Mouse (Mus musculus): ENCODE measurements at regions not wholly inside any gene's neighbourhood (a gene's known extent, or its start where the extent isn't known, plus 50 kb on each side); places are given as distances from the start of the nearest gene placed in this dataset.

DNA sequence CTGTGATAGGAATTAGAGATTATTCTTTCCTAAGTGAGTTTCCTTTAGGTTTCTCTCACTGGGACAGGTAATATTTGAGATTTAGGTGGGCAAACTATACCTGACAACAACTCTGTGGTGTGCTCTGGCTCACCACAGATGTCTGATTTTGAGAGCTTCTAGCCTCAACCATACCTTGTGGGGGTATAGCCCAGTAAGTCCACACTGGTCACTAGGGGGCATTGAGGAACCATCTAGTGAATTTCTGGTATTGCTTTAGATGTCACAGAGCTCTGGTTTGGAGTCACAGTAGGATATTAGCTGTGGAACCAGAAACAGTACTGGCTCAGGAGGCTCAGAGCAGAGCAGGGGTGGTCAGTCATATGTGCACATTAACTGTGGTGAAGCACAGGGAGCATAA, 91.5 kb upstream of the 2210010C04Rik start:
- no peak for DNase-seq (ENCODE audit: low spot score in 2 of 2)

DNA sequence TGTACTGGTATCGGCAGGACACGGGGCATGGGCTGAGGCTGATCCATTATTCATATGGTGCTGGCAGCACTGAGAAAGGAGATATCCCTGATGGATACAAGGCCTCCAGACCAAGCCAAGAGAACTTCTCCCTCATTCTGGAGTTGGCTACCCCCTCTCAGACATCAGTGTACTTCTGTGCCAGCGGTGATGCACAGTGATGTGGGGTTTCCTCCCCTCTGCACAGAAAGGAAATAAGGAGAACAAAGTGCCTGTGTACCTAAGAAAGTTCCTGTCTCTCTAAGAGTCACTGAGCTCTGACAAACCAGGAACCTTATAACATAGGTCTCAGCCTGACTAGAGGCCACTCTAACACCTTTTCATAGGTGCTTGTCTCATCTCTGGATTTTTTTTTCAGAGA, 86.3 kb upstream of the 2210010C04Rik start:
- DNase-seq (ENCODE audit: low spot score in 2 of 2), result no peak

DNA sequence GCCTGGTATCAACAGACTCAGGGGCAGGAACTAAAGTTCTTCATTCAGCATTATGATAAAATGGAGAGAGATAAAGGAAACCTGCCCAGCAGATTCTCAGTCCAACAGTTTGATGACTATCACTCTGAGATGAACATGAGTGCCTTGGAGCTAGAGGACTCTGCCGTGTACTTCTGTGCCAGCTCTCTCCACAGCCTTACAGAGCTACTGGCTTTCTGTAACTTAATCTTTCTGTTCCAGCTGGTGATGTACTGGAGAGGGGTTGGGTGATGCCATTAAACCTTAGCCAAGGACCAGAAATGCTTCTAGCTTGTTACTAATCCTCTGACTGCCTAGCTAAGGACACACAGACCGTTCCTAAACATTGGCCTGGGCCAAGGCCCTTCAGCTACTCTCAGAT, 83.9 kb upstream of the 2210010C04Rik start:
- DNase-seq (ENCODE audit: low spot score in 2 of 2), result no peak

DNA sequence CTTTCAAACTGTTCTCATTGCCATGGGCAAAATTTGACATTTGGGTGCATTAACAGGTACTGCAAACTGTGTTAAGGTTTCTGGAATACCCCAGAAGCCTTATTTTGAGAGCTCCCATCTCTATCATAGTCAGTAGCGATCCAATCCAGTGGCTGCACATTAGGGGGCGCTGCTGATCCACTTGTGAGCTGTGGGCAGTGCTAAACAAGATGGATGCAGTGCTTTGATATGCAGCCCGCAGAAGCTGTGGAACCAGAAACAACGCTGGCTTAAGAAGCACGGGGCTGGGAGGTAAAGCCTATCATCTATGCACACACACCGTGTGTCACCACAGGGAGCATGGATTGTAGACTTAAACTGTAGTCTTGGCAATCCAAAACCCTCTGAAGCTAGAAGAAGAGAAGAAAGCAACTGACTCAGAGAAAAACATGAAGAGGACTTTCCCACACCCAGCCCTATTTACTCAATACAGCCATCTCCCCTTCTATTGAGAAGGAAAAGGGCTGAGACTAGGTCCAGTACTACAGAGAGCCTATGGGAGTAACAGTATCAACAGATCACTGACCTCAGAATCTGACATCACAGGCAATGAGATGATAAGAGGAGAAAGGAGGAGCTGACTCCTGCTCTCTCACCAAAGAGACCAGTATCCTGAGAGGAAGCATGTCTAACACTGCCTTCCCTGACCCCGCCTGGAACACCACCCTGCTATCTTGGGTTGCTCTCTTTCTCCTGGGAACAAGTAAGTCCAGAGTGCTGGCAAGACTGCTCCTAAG, 83.1 kb upstream of the 2210010C04Rik start:
- DNase-seq (ENCODE audit: low spot score in 2 of 2), result peak; percentile 59 to 88

DNA sequence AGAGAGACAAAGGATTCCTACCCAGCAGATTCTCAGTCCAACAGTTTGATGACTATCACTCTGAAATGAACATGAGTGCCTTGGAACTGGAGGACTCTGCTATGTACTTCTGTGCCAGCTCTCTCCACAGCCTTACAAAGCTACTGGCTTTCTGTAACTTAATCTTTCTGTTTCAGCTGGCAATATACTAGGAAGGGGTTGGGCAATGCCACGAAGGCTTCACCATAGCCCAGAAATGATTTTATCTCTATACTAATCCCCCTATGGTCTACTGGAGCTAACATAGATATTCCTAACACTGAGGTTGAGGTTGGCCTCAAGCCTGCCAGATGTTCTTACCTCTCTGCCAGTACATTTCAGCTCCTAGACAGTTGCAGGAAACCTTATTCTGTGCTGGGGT, 78.6 kb upstream of the 2210010C04Rik start:
- no peak for DNase-seq (ENCODE audit: low spot score in 2 of 2)

DNA sequence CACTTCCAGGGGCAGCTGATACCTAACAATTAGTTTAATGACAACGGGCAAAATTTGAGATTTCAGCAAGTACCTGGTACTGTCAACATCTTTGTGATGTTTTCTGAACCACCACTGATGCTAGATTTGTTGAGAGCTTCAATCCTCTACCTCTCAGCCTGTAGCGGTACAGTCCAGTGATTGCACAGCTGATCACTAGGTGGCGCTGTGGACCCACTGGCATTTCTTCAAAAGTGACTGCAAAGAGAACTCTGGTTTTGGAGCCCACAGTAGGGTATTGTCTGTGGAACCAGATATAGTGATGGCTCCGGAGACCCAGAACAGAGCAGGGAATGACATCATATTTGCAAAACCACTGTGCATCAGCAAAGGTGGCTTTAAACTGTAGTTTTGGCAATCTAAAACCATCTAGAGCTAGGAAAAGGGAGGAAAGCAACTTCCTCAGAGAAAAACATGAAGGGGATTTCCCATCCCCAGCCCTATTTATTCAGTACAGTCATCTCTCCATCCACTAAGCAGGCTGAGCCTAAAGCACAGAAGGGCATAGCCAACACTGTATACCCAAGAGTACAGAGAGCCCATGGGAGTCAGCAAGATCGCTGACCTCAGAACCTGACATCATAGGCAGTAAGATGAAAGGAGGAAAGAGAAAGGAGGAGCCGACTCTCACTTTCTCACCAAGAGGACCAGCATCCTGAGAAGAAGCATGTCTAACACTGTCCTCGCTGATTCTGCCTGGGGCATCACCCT, 77.7 kb upstream of the 2210010C04Rik start:
- peak; percentile 72 to 87 for DNase-seq (ENCODE audit: low spot score in 2 of 2)

DNA sequence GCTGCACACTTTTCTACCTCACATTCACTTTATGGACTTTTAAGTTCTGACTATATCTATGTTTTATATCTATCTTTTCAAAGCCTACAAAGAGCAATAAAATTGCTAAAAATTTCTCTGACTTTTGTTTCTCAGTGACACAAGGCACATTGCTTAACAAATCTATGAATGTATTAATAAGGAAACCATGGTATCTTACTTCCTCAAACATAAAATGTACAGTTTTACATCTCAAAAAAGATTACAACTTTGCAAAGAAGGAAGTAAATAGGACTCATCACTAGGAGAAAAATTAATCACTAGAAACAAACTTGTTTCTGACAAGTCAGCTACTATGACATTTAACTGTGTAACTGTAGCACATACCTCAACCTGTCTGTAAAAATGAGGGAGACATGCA, 76.5 kb upstream of the 2210010C04Rik start:
- DNase-seq (ENCODE audit: low spot score in 2 of 2), result no peak

DNA sequence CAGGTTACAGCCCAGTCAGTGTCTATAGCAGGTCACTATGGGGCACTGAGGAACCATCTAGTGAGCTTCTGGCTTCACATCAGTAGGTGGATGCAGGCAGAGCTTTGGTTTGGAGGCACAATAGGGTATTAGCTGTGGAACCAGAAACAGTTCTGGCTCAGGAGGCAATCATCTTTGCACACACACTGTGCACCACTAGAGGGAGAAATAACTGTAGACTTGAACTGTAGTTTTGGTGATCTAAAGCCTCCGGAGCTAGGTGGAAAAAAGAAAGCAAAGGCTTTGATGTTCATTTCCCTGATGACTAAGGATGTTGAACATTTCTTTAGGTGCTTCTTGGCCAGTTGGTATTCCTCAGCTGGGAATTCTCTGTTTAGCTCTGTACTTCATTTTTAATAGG, 73.6 kb upstream of the 2210010C04Rik start:
- no peak for DNase-seq (ENCODE audit: low spot score in 2 of 2)

DNA sequence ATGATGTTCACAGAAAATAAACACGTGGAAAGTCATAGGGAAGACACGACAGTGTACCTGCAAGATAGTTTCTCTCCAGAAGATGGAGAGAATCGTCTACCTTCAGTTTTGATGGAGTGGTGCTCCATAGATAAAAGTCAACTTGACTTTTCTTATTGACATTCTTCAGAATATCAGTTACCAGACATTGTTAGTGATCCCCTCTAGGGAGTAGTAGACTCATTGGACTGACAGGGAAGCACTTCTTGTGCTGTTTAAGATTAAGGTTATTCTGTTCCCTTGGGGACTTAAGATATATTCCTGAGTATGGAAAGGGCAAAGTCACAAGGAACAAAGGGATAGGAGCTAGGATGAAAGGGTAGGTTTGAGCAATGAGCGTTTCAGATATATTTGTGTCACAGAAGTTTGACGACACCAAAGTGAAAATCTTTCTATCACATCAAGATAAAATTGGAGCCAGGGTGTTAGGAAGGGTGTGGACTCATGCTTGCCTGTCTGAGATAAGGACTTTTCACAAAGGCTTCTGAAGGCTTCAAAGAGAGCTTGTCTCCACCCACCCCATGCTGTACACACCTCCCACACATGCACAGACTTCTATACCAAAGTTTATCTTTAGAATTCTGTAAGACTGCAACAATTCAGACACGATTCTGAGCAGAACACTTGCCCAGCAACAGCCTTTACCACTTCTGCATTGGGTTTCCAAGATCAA, 68.5 kb upstream of the 2210010C04Rik start:
- no peak for DNase-seq (ENCODE audit: low spot score in 2 of 2)

DNA sequence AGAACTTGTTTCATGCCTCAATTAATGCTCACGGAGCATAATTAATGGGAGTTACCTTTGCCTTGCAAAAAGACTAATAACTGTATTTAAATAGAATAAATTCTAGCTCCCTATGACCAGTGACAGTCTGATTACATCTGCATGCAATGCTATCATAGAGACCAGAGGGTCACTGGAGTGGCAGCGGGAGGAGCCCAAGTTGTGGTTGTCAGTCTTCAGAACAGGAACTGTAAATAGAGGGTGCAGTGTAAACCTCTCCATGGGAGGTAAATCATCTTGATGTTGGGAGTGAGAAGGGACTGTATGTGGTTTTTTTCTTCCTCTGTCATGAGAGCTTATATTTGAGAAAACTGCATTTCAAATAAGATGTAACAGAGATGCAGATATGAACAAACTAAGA, 66.7 kb upstream of the 2210010C04Rik start:
- no peak for DNase-seq (ENCODE audit: low spot score in 2 of 2)

DNA sequence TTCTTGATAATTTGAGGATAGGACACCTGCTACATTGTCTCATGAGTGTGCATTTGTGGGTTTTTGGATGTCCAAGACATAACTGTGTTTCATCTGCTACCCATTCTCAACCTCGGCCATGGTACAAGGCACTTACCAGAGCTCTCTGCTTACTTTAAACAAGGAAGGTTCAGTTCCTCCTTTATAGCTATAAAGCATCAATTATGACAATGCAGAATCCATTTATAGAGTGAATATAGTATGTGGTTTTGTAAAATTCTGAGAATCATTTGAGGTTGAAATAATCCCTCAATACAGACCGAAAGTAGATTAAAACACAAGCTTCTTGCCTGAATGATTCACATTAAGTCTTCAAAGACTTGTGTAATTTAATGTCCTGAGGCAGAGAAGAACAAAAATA, 64.9 kb upstream of the 2210010C04Rik start:
- DNase-seq (ENCODE audit: low spot score in 2 of 2), result no peak

DNA sequence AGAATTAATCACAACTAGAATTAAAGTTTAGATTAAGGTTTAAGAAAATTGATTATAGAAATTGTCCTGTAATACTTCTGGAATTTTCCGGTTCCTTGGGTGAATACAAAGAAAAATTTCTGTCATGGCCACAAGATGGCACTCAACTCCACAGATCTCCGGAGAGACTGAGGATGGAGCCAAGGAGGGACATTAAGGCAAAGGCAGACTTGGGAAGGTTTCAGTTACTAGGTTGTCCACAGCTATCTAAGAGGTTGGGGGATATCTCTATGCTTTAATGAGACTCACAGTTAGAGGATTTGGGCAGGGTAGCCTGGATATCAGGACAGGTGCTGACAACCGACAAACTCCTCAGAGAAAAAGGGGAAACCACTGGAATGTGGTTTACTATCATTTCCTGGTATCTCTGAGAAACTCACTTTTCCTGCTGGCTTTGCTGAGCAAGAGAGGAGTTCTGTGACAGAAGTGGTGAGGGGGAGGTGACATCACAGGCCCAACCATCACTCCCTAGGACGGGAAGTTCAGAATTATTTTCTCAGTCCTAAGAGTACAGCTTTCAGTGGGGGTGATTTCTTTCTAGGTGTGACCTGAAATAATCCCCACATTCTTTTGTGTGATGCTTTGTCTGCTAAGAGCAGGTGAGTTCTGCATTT, 56.0 kb upstream of the 2210010C04Rik start:
- no peak for DNase-seq (ENCODE audit: low spot score in 2 of 2)
